Mouse (Mus musculus): ENCODE measurements around the gene Tada2b. TPM values are rescaled to one million over a fixed set of nuclear protein-coding genes. Genes with fewer than 3 reads are reported as not detected.

Tada2b gene
- polyA plus RNA-seq, 1 experiment from 2014 or later, result 2.7 TPM

DNA sequence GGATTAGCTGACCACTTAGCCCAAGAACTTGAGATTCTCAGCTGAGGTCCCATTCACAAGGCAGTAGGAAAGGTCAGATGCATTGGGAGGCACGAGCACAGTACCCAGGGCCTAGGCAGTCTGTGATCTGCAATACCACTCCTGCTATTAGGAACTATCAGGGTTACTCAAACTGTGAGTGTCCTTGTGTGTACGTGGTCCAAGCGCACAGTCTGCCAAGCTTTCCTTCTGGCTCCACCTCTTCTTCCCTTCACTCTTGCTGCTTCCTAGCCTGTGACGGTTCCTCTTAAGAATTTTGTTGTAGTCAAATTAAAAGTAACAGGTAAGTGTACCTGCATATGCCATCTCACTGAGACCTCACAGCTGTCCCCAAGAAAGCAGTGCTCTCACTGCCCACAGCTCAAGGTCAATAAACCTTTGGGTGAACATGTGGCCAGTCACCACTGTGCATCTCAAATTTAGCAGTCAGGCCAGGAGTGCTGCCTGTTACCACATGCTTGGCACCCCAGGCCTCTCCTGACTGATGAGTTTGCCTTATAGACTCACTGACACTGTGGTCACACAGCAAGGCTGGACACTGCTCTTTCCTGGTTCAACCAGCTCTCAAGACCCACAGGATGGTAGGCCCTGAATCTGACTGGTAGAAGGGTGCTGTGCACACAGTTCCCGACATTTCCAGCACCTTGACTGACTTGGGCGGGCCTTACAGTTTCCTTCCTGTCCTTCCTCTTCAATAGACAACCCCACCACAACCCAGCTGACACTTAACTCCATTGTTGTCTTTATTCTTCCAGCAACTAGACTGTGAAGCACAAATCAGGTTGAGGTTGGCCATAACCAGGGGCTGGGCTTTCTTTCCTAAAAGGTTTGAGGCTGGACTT lies 5.3 kb downstream of the Tada2b start:
- Histone ChIP-seq H3K4me3 (no peak overlapping the region), H3K9me3 (no peaks in the 10 kb centered on the region), H3K27ac (replicated peaks) (0 out of 2 replicates have a peak overlapping the region, but pooled peaks have one; percentile 6), H3K36me3 (peaks cover 25% of the 10 kb centered on the region), H3K4me1 (peaks cover 37% of the 10 kb centered on the region), H3K27me3 (no peaks in the 10 kb centered on the region), H3K4me2 (replicated peaks) (no peak overlapping the region), H3K9ac (replicated peaks) (no peak overlapping the region)
- no peak for ATAC-seq (ENCODE audit: low FRiP score, low read depth)
- 92% methylated on average over 6 of the region's 6 CpGs for WGBS

DNA sequence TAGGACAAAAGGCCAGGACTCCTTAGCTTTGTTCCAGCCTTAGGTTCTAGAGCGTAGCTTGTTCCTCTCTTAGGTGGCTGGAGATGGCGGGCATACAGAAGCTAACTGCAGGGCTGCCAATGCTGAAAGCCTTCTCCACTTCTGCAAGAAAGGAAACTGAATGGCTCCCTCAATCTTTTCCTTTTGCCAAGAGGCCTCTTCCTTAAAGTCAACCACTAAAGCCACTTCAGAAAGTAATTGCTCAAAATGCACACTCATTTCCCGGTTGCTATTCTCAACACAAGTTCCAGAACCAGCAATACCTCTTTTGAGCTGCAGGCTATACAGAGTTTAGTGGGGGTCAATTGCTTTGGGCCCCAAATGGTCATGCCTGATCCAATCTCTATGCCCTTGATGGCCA lies 6.6 kb downstream of the Tada2b start:
- no peak for ATAC-seq (ENCODE audit: low FRiP score, low read depth)
- Histone ChIP-seq H3K36me3 (peaks cover 36% of the 10 kb centered on the region), H3K9ac (replicated peaks) (no peak overlapping the region), H3K4me2 (replicated peaks) (no peak overlapping the region), H3K27ac (replicated peaks) (no peak overlapping the region), H3K4me3 (no peak overlapping the region), H3K4me1 (peaks cover 28% of the 10 kb centered on the region), H3K27me3 (no peaks in the 10 kb centered on the region), H3K9me3 (no peaks in the 10 kb centered on the region)
- WGBS, result 94% methylated on average over 3 of the region's 3 CpGs

DNA sequence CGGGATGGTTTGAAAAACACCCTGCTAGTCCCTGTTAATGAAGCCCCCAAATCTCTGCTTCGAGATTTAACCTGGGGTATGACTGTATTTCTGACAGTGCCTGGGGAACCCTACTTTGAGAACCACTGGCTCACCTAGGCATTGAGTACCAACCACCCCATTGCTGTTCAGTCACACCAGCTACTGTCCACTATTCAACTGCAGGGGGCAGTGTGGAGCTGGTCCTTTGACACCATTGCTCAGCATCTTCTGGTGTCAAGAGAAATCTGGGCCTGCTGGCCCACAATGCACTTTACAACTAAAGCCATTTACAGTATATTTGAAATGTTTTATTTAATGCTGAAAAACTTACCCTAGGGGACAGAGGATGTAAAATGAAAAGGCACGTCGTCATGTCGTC lies 9.8 kb downstream of the Tada2b start:
- ATAC-seq (ENCODE audit: low FRiP score, low read depth), result no peak
- Histone ChIP-seq H3K9ac (replicated peaks) (no peak overlapping the region), H3K4me1 (0 out of 2 replicates have a peak, but pooled peaks cover 2% of the 10 kb centered on the region), H3K27ac (replicated peaks) (no peak overlapping the region), H3K4me3 (no peak overlapping the region), H3K4me2 (replicated peaks) (no peak overlapping the region), H3K36me3 (peaks cover 61% of the 10 kb centered on the region), H3K27me3 (no peaks in the 10 kb centered on the region), H3K9me3 (no peaks in the 10 kb centered on the region)
- 93% methylated on average over 5 of the region's 5 CpGs for WGBS

DNA sequence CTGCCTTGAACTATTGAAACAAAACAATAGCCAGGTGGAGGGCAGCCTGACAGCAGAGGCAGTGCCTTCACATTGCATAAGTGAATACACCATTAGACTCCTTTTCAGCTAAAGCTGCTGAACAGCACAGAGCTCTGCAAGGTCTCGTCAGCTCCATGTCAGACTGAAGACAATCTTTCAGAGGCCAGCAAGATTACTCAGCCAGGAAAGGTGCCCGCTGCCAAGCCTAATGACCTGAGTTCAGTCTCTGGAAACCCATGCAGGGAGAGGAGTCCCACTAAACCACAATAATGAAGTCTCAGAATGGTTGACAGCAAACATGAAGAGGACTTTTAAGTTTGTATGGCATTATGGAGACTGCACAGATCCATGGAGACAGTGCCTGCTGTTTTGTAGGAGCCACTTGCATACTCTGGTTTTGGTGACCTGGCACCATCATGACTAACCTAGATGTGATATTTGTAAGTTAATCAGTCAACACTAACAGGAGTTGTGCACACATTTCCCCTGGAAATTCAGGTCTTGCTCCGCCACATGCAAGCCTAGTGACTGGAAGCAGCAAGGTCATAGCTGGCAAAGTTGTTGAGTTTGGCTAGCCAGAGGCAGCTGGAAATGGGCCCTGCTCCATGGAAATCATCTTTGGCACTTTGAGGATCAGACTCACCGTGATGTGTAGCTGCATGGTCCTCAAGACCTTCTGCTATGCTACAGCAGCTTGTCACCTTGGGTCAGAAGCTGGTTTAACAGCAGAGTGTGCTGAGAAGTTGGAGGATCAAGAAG lies 11.0 kb downstream of the Tada2b start:
- Histone ChIP-seq H3K9me3 (no peaks in the 10 kb centered on the region), H3K27ac (replicated peaks) (no peak overlapping the region), H3K9ac (replicated peaks) (no peak overlapping the region), H3K4me2 (replicated peaks) (no peak overlapping the region), H3K36me3 (peaks cover 65% of the 10 kb centered on the region), H3K4me1 (no peaks in the 10 kb centered on the region), H3K27me3 (no peaks in the 10 kb centered on the region), H3K4me3 (no peak overlapping the region)
- ATAC-seq (ENCODE audit: low FRiP score, low read depth), result no peak
- WGBS, result 89% methylated on average over 4 of the region's 4 CpGs

DNA sequence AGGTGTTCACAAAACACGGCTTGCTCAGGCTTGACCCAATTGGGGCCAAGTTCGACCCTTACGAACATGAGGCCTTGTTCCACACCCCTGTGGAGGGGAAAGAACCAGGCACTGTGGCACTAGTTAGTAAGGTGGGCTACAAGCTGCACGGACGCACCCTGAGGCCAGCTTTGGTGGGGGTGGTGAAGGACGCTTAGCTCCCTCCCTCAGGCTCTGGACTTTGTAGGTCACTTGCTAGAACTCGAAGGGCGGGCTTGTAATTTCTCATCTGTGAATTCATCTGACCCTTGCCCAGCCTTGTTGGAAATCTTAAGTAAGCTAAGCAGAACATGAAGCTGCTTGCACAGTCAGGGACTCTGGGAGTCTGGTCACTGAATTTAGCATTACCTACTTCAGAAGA lies 12.9 kb downstream of the Tada2b start:
- no peak overlapping the region for H3K4me3 ChIP-seq
- H3K9me3 ChIP-seq, result no peaks in the 10 kb centered on the region
- no peak overlapping the region for H3K4me2 ChIP-seq (replicated peaks)
- H3K9ac ChIP-seq (replicated peaks), result no peak overlapping the region
- ATAC-seq (ENCODE audit: low FRiP score, low read depth), result no peak
- H3K36me3 ChIP-seq, result peaks cover 64% of the 10 kb centered on the region
- no peaks in the 10 kb centered on the region for H3K27me3 ChIP-seq
- peaks cover 2% of the 10 kb centered on the region for H3K4me1 ChIP-seq
- 92% methylated on average over 8 of the region's 8 CpGs for WGBS
- no peak overlapping the region for H3K27ac ChIP-seq (replicated peaks)

DNA sequence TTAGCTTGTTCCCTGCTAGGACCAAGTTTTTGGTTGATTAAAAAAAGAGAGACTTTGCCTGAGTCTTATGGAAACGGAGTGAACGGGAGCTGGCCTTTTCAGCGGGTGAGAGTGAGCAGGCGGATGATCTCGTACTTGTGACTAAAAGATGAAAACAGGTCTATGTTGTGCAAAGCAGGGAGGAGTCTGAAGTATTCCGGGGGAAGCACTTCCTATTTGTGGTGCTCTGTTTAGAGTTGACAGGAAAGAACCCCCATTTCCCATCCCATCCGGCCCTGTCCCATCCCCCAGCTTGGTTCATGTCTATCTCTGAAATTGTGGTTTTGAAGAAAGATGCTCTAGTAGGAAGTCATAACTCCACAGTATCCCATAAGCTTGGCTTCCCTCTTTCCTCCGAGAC lies 18.2 kb downstream of the Tada2b start:
- Histone ChIP-seq H3K9me3 (no peaks in the 10 kb centered on the region), H3K4me3 (peak overlapping the region; percentile 88), H3K4me1 (peaks cover 26% of the 10 kb centered on the region), H3K36me3 (peaks cover 24% of the 10 kb centered on the region), H3K27ac (replicated peaks) (no peak overlapping the region), H3K27me3 (peaks cover 4% of the 10 kb centered on the region; the same call in 1 of the 2 replicates), H3K9ac (replicated peaks) (peak overlapping the region; percentile 79; the same call in 1 of the 2 replicates), H3K4me2 (replicated peaks) (peak overlapping the region; percentile 81)
- no peak for ATAC-seq (ENCODE audit: low FRiP score, low read depth)
- 31% methylated on average over 8 of the region's 8 CpGs for WGBS

DNA sequence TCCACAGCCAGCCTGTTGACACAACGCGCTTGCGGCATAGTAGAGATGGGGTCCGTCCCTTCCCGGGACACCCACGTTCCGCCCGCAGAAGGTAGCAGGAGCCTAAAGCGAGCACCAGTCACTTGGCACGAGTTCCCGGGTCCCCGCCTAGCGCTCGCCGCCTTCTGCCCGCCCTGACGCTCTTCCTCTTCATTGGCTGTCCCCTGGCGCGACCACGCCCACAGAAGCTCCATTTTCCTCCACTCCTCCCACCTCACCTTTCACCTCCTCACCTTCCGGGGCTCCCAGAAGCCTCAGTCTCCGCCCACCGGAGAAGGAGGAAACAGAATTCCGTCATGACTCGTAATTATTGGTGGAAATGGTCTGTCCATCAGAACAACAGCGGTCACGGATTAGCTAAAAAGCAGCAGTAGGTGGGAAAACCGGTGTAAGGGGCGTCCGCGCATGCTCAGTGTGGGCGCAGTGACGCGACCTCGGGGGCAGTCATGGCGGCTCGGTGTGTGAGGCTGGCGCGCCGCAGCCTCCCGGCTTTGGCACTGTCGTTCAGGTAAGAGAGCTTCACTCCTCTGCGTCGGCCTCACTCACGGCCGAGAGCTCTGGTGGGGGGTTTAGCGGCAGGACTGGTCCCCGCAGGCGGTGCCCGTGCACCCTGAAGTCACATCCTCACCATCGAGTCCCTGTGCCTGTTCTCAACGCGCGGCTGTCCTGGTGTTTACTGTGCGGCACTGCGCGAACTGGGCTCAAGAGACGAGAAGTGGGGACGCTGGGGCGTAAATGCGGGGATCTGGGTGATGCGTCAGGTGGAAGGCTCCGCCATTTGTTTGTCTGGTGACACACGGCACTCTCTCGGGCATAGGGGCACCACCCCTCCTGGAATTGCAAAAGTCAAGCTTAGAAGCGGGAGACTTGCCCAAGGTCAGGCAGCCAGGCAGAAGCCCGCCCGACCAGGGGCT lies 19.1 kb downstream of the Tada2b start, which contains the start of gene Grpel1:
Grpel1 (plus strand) TSS at position 290 of the 953 bp plus-strand sequence.
- H3K27ac ChIP-seq (replicated peaks), result peak within 1 kb of the TSS; percentile 17; the same call in 1 of the 2 replicates
- WGBS, result under 1% methylated on average over 68 of the region's 68 CpGs
- H3K9ac ChIP-seq (replicated peaks), result peak within 1 kb of the TSS; percentile 79
- H3K4me1 ChIP-seq, result peaks cover 26% of the 10 kb centered on the region
- ATAC-seq (ENCODE audit: low FRiP score, low read depth), result peak; percentile 96
- peaks cover 10% of the 10 kb centered on the region; the same call in 1 of the 2 replicates for H3K27me3 ChIP-seq
- no peaks in the 10 kb centered on the region for H3K9me3 ChIP-seq
- H3K36me3 ChIP-seq, result peaks cover 15% of the 10 kb centered on the region
- peak within 1 kb of the TSS; percentile 88 for H3K4me3 ChIP-seq
- H3K4me2 ChIP-seq (replicated peaks), result peak within 1 kb of the TSS; percentile 81

DNA sequence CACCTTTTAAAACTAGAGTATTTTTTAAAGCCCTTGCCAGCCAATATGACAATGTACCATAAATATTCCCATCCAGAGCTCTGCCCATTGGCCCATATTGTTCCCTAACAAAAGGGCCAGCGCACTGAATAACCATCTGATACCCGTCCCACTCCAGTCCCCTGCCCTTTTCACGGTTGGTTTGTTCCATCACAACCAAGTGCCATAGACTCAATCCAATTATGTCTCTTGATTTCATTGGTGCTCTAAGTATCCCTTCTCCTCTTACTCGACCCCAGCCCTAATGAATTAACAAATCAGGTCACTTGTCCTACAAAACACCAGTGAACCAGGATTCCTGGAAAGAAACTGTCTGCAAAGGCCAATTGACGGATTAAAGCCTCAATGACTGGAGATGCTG lies 20.7 kb downstream of the Tada2b start:
- Histone ChIP-seq H3K9me3 (no peaks in the 10 kb centered on the region), H3K4me3 (no peak overlapping the region), H3K4me1 (peaks cover 26% of the 10 kb centered on the region), H3K36me3 (0 out of 2 replicates have a peak, but pooled peaks cover 4% of the 10 kb centered on the region), H3K27ac (replicated peaks) (no peak overlapping the region), H3K4me2 (replicated peaks) (0 out of 2 replicates have a peak overlapping the region, but pooled peaks have one; percentile 77), H3K27me3 (peaks cover 10% of the 10 kb centered on the region; the same call in 1 of the 2 replicates), H3K9ac (replicated peaks) (no peak overlapping the region)
- WGBS, result 11% methylated on average over 5 of the region's 5 CpGs
- ATAC-seq (ENCODE audit: low FRiP score, low read depth), result no peak

DNA sequence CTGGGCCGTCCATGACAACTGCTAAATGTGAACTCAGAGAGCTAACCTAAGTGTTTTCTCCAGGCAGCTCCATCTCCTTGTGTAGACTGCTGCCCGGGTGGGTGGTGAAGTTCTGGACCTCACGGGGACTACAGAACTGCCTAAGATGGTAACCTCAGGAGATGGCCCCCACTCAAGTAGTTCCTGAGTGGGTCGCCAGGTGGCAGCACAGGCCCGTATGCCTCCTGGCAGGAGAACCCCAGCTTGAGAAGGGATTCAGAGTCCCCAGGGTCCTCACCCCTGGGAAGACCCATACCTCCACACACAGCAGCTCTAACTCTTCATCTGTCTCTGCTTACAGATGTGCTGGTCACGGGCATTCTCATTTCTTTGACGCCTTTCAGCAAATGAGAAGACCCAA lies 21.3 kb downstream of the Tada2b start:
- 17% methylated on average over 7 of the region's 7 CpGs for WGBS
- H3K4me2 ChIP-seq (replicated peaks), result no peak overlapping the region
- H3K4me3 ChIP-seq, result no peak overlapping the region
- H3K27ac ChIP-seq (replicated peaks), result no peak overlapping the region
- peaks cover 26% of the 10 kb centered on the region for H3K4me1 ChIP-seq
- no peak overlapping the region for H3K9ac ChIP-seq (replicated peaks)
- peaks cover 10% of the 10 kb centered on the region; the same call in 1 of the 2 replicates for H3K27me3 ChIP-seq
- peak; percentile 5; the same call in 1 of the 2 replicates for ATAC-seq (ENCODE audit: low FRiP score, low read depth)
- H3K9me3 ChIP-seq, result no peaks in the 10 kb centered on the region
- H3K36me3 ChIP-seq, result 0 out of 2 replicates have a peak, but pooled peaks cover 4% of the 10 kb centered on the region

DNA sequence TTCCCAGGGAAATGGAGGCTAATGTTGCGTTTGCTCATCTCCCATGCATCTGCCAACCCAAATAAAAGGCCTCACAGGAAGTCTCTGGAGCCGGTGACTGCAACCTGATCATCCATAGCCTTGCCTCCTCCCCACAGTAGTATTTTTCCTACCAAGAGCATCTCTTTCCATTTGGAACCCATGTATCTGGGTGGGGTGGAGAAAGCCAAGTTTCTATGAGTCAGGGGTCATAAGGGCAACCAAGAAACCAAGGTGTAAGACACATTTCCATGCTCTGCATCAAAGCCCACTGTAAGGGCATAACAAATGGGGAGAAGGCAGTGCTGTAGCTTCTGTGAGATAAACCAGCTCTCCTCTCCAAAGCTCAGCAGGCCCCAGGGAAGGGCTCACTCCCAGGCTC lies 22.9 kb downstream of the Tada2b start:
- Histone ChIP-seq H3K36me3 (no peaks in the 10 kb centered on the region), H3K4me2 (replicated peaks) (no peak overlapping the region), H3K4me3 (no peak overlapping the region), H3K4me1 (peaks cover 24% of the 10 kb centered on the region), H3K9ac (replicated peaks) (no peak overlapping the region), H3K27ac (replicated peaks) (no peak overlapping the region), H3K9me3 (no peaks in the 10 kb centered on the region), H3K27me3 (peaks cover 10% of the 10 kb centered on the region; the same call in 1 of the 2 replicates)
- 77% methylated on average over 2 of the region's 2 CpGs for WGBS
- no peak for ATAC-seq (ENCODE audit: low FRiP score, low read depth)

DNA sequence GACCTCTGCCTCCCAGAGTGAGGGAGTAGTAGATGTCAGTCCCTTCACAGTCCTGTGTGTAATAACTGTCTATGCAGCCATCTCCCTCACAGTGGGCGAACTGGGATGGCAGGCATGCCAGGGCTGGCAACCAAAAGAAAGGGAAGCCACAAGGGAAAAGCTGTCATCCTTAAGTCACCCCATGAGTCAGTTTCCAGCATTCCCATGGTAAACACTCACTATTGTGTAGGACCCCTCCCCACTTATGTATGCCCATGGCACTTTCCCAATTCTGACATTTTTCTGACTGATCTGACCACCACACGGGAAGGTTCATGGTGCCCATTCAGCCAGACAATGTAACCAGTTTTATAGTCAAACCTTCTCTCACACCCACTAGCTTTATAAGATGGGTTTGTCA lies 23.4 kb downstream of the Tada2b start:
- H3K4me2 ChIP-seq (replicated peaks), result no peak overlapping the region
- no peaks in the 10 kb centered on the region for H3K9me3 ChIP-seq
- ATAC-seq (ENCODE audit: low FRiP score, low read depth), result no peak
- 82% methylated on average over 2 of the region's 2 CpGs for WGBS
- peaks cover 14% of the 10 kb centered on the region; the same call in 1 of the 2 replicates for H3K27me3 ChIP-seq
- H3K27ac ChIP-seq (replicated peaks), result no peak overlapping the region
- H3K4me3 ChIP-seq, result no peak overlapping the region
- H3K36me3 ChIP-seq, result no peaks in the 10 kb centered on the region
- H3K4me1 ChIP-seq, result peaks cover 19% of the 10 kb centered on the region
- no peak overlapping the region for H3K9ac ChIP-seq (replicated peaks)

Data from midbrain, embryonic 12.5 days (tissue).